Mouse (Mus musculus) limb, embryonic 12.5 days (tissue): ENCODE measurements around the gene Vipr1. TPM values are rescaled to one million over a fixed set of nuclear protein-coding genes. Genes with fewer than 3 reads are reported as not detected.
"Not testable (repeated sequence)": the region's sequence is repeated elsewhere in the genome, so short reads cannot be mapped to it uniquely, and the experiment has no call there.

Experiments
- ATAC-seq: fragments of 200-750 bp; cut with Nextera tagmentation; 2 replicates; pipeline ENCODE4 v1.8.0; 2017; ENCODE audit warnings: low read depth, moderate TSS enrichment; ENCODE audit not compliant: insufficient number of reproducible peaks, insufficient read depth, low FRiP score, low TSS enrichment
- H3K27ac ChIP-seq: fragments of 300-500 bp; sonication (generic); 2 replicates; pipeline ENCODE4 v1.5.1; 2016; ENCODE audit warnings: mild to moderate bottlenecking, moderate library complexity
- H3K27me3 ChIP-seq: fragments of 300-500 bp; sonication (generic); 2 replicates; pipeline ENCODE4 v1.6.1; 2016; ENCODE audit warnings: mild to moderate bottlenecking, moderate library complexity
- H3K36me3 ChIP-seq: fragments of 300-500 bp; sonication (generic); 2 replicates; pipeline ENCODE4 v1.6.1; 2016; ENCODE audit warnings: mild to moderate bottlenecking, moderate library complexity
- H3K4me1 ChIP-seq: fragments of 300-500 bp; sonication (generic); replicated peaks from 2 replicates; pipeline ENCODE4 v1.6.1; 2016
- H3K4me2 ChIP-seq: fragments of 300-500 bp; sonication (generic); 2 replicates; pipeline ENCODE4 v1.6.1; 2016; ENCODE audit warnings: mild to moderate bottlenecking, moderate library complexity
- H3K4me3 ChIP-seq: fragments of 300-500 bp; sonication (generic); replicated peaks from 2 replicates; pipeline ENCODE4 v1.5.1; 2016; ENCODE audit warnings: mild to moderate bottlenecking
- H3K9ac ChIP-seq: fragments of 300-500 bp; sonication (generic); replicated peaks from 2 replicates; pipeline ENCODE4 v1.6.1; 2016; ENCODE audit warnings: mild to moderate bottlenecking, moderate library complexity
- H3K9me3 ChIP-seq: fragments of 300-500 bp; sonication (generic); 2 replicates; pipeline ENCODE4 v1.6.1; 2016; ENCODE audit warnings: mild to moderate bottlenecking, moderate library complexity
- WGBS: fragments of 180-500 bp; shearing (Covaris S2); methylation state at CpG from one replicate; pipeline ENCODE4 v1.1.7; 2016; 5-methylcytosine and 5-hydroxymethylcytosine counted together
- polyA plus RNA-seq: library from polyadenylated mRNA; unstranded; fragments of >200 nt; fragmentation: Nextera tagmentation; extraction: Ambion mirVana; gene quantifications from 2 replicates; pipeline ENCODE4 v1.2.1, GENCODE M21; 2016

Gene Vipr1
- polyA plus RNA-seq: 0.69 and 1.1 TPM in 2 replicates

DNA sequence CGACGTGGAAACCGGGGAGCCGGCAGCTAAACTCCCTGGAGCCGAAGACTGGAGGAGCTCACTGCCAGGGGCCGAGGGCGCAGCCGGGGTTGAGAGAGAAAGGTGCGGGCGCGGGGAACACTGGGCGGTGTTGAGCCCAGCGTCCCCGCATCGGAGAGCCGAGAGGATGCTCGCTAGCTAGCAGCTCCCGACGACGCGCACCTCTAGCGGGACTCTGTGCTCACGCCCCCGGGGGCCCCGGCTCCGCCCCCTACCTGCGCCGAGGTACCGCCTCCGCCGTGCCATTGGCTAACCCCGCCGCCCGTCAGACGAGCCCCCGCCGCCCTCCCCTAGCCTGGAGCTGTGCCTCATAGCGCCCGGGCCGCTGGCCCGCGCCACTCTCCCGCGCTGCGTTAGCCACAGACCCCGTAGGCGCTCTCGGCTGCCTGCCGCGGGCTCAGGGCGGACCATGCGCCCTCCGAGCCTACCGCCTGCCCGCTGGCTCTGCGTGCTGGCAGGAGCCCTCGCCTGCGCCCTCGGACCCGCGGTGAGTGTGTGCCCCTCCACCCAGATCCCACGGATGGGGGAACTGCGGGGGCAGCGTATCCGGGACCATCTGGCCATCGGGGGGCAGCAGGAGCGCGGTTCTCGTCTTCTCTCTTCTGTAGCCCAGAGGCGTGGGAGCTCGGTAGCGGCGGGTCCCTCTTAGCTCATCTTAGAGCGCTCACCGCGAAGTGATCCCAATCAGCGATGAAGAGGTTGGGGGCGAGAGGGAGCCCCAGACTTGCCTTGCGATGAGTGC lies at the start of gene Vipr1:
Gene Vipr1 (plus strand): TSS at position 316 of the 781 bp plus-strand sequence.
- H3K4me3 ChIP-seq: peak within 1 kb of the TSS; percentile 56
- H3K36me3 ChIP-seq: no peaks in the 10 kb centered on the region
- H3K9ac ChIP-seq: peak within 1 kb of the TSS; percentile 62
- H3K9me3 ChIP-seq: no peaks in the 10 kb centered on the region
- ATAC-seq: peak; percentile 78
- H3K4me1 ChIP-seq: peaks cover 16% of the 10 kb centered on the region; the same call in 1 of the 2 replicates
- H3K27me3 ChIP-seq: peaks cover 85% of the 10 kb centered on the region
- H3K4me2 ChIP-seq: peak within 1 kb of the TSS; percentile 92
- WGBS: under 1% methylated on average over 79 of the region's 79 CpGs
- H3K27ac ChIP-seq: no peak within 1 kb of the TSS

DNA sequence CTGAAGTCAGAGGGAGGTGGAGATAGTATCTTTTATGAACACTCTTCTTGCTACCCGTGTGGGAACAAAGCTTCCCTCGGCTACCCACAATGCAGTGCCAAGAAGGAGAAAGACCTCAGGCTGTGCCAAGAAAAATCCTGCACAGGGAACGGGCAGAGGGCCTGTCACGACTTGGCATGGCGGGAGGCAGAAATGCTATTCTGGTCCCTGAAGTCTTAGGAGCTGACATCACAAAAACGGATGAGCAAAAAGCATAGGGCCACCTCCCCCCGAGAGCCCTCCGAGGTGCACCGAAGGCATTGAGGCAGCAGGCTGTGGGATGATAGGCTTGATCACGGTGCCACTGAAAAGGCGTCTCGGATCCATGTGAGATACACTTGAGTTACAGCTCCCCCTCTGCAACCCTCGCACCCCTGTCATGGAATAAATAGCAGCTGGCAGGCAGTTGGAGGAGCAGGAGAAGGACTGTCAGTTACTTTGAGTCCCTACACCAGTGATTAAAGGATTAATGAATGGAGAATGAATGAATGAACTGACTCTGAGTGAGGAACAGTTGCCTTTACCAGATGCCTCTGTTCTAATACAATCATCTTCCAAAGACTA lies 49.5 kb upstream of the Vipr1 start:
- peaks cover 11% of the 10 kb centered on the region for H3K9me3 ChIP-seq
- H3K27me3 ChIP-seq: no peaks in the 10 kb centered on the region
- WGBS: 84% methylated on average over 13 of the region's 13 CpGs
- no peaks in the 10 kb centered on the region for H3K36me3 ChIP-seq
- H3K4me2 ChIP-seq: no peak overlapping the region
- 0 out of 2 replicates have a peak overlapping the region, but pooled peaks have one; percentile 18 for H3K27ac ChIP-seq
- no peak overlapping the region for H3K9ac ChIP-seq
- no peak overlapping the region for H3K4me3 ChIP-seq
- H3K4me1 ChIP-seq: 0 out of 2 replicates have a peak, but pooled peaks cover 5% of the 10 kb centered on the region
- ATAC-seq: no peak

DNA sequence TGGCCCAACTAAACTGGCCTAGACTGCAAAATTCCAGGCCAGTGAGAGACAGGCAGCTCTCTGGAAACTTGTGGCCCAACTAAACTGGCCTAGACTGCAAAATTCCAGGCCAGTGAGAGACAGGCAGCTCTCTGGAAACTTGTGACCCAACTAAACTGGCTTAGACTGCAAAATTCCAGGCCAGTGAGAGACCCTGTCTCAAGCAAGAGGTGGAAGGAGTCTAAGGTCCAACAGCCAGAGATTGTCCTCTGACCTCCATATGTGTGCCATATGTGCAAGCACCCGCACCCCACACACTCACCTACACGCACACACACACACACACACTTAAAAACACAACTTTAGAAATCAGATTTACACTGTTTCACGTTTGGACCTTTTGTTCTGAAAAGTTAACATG lies 48.7 kb upstream of the Vipr1 start:
- 65% methylated on average over 3 of the region's 3 CpGs for WGBS
- not testable (repeated sequence) for H3K9ac ChIP-seq
- peak overlapping the region; percentile 18; the same call in 1 of the 2 replicates for H3K27ac ChIP-seq

DNA sequence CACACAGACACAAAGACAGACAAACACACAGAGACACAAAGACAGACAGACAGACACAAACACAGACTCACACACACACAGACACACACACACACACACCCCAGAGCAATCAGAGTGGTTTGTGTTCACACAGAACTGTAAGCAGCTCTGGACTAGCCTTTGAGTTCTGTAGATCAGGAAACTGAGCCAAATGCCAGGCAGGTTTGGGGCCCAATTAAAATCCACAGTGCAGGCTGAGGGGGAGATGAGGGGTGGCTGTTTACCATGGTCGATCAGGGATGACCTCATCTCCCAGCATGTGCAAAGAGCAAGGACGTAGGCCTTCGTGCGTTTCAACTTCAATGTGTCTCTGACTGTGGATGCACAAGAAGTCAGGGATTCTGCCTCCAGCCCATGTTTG lies 47.7 kb upstream of the Vipr1 start:
- H3K27ac ChIP-seq: no peak overlapping the region
- no peak for ATAC-seq

More for the DNA sequence above, 48.7 kb upstream of the Vipr1 start:
- H3K4me1 ChIP-seq, H3K4me2 ChIP-seq, H3K9me3 ChIP-seq, H3K36me3 ChIP-seq, H3K4me3 ChIP-seq, H3K27me3 ChIP-seq, ATAC-seq: not testable (repeated sequence)

DNA sequence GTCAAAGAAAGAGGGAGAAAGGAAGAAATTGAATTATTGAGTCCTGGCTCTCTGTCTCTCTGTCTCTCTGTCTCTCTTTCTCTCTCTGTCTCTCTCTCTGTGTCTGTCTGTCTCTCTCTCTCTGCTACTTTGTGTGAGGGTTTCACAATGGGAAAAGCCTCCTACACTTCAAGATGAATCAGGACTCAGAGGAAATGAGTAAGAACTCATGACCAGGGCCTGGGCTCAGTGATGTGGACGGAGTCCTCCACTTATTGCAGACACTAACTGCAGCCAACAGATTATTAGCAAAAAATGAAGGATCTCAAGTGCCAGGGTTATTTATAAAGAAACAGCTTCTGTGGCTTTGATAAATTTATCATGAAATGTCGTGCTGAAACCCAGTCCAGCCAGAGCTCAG lies 44.4 kb upstream of the Vipr1 start:
- peaks cover 6% of the 10 kb centered on the region; the same call in 1 of the 2 replicates for H3K27me3 ChIP-seq
- H3K4me1 ChIP-seq: peaks cover 21% of the 10 kb centered on the region
- no peak overlapping the region for H3K4me2 ChIP-seq
- no peak overlapping the region for H3K9ac ChIP-seq
- no peak for ATAC-seq
- no peak overlapping the region for H3K4me3 ChIP-seq
- no peak overlapping the region for H3K27ac ChIP-seq
- 88% methylated on average over 2 of the region's 2 CpGs for WGBS
- no peaks in the 10 kb centered on the region for H3K9me3 ChIP-seq
- no peaks in the 10 kb centered on the region for H3K36me3 ChIP-seq

More for the DNA sequence above, 47.7 kb upstream of the Vipr1 start:
- Histone ChIP-seq H3K4me2 (no peak overlapping the region), H3K27me3 (no peaks in the 10 kb centered on the region), H3K4me3 (no peak overlapping the region), H3K9me3 (no peaks in the 10 kb centered on the region), H3K36me3 (no peaks in the 10 kb centered on the region), H3K4me1 (0 out of 2 replicates have a peak, but pooled peaks cover 7% of the 10 kb centered on the region), H3K9ac (no peak overlapping the region)
- 74% methylated on average over 4 of the region's 4 CpGs for WGBS

DNA sequence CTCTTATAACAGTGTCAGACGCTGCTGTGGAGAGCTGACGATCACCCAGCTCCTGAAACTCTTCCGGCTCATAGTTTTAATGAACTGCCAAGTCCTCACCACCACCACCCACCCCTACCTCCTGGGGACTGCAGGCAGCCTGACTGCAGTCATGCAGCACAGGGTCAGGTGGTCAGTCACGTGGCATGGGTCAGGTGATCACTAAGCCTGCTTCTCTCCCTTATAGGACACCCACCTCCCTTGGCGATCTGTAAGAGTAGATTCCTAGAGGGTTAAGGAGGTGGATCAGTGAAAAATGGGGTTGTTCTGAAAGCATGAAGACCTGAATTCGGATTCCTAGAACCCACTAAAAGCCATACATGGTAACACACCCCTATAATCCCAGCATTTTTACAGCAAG lies 43.0 kb upstream of the Vipr1 start:
- no peak overlapping the region for H3K4me2 ChIP-seq
- no peaks in the 10 kb centered on the region for H3K9me3 ChIP-seq
- H3K36me3 ChIP-seq: no peaks in the 10 kb centered on the region
- ATAC-seq: no peak
- no peak overlapping the region for H3K4me3 ChIP-seq
- H3K27me3 ChIP-seq: peaks cover 6% of the 10 kb centered on the region; the same call in 1 of the 2 replicates
- H3K27ac ChIP-seq: no peak overlapping the region
- WGBS: 78% methylated on average over 6 of the region's 6 CpGs
- H3K9ac ChIP-seq: no peak overlapping the region
- H3K4me1 ChIP-seq: peaks cover 20% of the 10 kb centered on the region

DNA sequence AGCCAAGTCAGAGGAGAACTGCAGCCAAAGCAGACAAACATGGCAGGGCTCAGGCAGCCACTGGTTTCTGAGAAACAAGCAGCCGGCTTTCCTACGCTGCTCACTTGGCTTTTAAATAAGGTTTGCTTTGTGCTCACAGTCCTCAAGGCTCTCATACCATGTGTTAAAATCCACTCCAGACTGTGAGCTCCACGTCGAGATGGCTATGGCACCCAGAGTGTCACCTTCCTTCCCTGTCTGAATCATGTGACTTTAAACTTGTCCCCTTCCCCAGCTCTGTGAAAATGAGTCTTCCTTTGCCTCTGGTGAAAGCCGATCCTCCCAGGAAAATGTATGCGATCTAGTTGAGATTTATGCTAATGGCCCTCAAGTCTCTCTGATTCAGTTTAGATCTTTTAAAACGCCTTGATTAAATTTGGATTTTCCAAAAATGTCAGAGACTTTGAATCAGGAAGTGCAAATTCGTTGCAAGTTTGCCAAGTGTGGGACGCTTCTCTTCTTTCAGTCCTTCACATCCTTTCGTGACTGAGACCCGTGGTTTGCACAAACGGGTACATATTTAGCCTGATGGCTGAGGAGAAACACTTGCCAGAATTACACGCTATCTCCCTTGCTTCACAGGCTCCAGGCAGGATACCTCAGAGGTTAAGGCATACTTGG lies 42.2 kb upstream of the Vipr1 start:
- Histone ChIP-seq H3K4me2 (no peak overlapping the region), H3K27me3 (peaks cover 6% of the 10 kb centered on the region; the same call in 1 of the 2 replicates)
- 56% methylated on average over 13 of the region's 13 CpGs for WGBS

DNA sequence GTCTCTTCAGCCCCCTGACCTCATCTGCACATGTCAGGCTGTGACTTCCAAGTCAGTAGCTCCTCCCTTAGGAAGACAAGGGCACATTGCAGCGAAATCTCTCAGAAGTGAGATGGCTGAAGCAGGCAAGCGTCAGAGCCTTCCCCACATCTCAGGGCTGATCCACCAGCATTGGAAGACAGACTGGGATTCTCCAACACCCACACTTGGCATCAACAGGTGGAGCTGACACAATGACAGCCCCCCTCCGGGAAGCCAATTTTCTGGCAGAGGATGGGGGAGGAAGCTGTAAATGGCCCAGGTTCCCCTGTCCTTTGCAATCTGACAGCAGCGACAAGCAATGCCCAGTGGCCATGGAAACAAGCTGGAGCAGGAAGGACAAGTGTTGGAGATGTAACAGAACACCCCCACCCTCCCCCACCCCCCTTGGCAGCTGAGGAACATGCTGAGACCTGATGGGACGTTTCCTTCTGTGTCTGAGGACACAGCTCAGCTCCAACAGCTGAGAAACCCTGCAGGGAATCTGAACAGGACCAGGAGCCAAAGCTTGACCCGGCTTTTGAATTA lies 41.6 kb upstream of the Vipr1 start:
- Histone ChIP-seq H3K4me2 (no peak overlapping the region), H3K4me1 (peaks cover 15% of the 10 kb centered on the region), H3K4me3 (no peak overlapping the region), H3K9ac (no peak overlapping the region), H3K27me3 (peaks cover 6% of the 10 kb centered on the region; the same call in 1 of the 2 replicates), H3K27ac (no peak overlapping the region), H3K9me3 (no peaks in the 10 kb centered on the region), H3K36me3 (no peaks in the 10 kb centered on the region)
- WGBS: 28% methylated on average over 6 of the region's 6 CpGs
- peak; percentile 45 for ATAC-seq

More for the DNA sequence above, 42.2 kb upstream of the Vipr1 start:
- no peak overlapping the region for H3K9ac ChIP-seq
- peak overlapping the region; percentile 37; the same call in 1 of the 2 replicates for H3K27ac ChIP-seq
- peaks cover 15% of the 10 kb centered on the region for H3K4me1 ChIP-seq
- H3K9me3 ChIP-seq: no peaks in the 10 kb centered on the region
- no peaks in the 10 kb centered on the region for H3K36me3 ChIP-seq
- no peak overlapping the region for H3K4me3 ChIP-seq
- no peak for ATAC-seq

DNA sequence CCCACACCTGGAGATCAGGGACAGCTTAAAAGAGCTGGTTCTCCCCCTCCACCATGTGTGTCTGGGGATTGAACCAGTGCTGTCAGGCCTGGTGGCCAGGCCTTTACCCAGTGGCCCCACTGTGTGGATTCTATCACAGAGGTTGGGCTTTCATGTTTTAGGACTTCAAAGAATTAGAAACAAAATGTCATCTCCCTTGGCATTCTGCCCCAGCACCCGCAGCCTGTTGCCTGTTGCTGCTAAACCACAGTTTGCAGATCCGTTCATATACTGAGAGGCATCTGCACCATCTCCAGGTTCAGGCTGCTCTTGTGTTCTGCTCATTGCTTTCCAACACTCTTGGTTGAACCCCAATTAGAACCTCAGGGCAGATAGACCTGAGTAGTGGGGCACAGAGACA lies 40.1 kb upstream of the Vipr1 start:
- 77% methylated on average over 2 of the region's 2 CpGs for WGBS

DNA sequence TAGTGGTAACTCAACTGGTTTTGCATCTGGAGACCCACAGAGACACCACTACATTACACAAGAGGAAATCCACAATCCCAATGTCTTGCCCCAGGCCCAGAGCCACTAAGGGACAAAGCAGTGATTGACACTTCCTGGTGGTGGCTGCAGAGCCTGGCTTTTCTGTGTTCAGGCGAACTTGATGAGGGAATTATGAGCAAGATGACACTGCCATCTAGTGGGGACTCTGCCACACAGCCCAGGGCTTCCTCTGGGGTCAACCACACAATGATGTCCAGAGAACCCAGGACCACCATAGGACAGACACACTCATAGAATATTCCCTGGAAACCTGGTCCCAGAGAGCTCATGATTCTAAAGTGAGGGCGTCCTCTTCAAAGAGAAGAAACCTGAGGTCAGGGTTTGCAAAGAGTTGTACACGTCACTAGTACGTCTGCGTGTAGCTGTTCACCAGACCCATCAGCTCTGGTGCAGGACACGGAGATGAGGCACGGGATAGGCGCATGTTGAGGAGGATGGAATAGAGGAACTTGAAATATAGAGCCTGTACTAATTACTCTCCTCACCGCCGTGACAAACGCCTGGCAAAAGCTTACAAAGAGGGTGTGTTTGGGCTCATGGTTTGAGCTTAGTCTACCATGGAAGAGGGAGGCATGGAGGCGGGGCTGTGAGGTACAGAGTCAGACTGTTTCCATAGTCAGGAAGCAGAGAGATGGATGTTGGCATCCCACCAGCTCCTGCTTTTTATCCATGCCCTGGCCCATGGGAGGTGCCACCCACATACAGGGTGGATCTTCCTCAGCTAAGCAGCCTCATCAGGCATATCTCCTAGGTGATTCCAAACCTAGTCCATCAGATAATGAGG lies 36.9 kb upstream of the Vipr1 start:
- no peak; the same call in 1 of the 2 replicates for ATAC-seq
- H3K27me3 ChIP-seq: peaks cover 11% of the 10 kb centered on the region; the same call in 1 of the 2 replicates

More for the DNA sequence above, 40.1 kb upstream of the Vipr1 start:
- Histone ChIP-seq H3K27me3 (peaks cover 6% of the 10 kb centered on the region; the same call in 1 of the 2 replicates), H3K9me3 (no peaks in the 10 kb centered on the region), H3K4me1 (peaks cover 15% of the 10 kb centered on the region), H3K4me3 (no peak overlapping the region), H3K36me3 (no peaks in the 10 kb centered on the region), H3K9ac (no peak overlapping the region), H3K27ac (no peak overlapping the region), H3K4me2 (no peak overlapping the region)
- ATAC-seq: no peak

More for the DNA sequence above, 36.9 kb upstream of the Vipr1 start:
- Histone ChIP-seq H3K9ac (no peak overlapping the region), H3K27ac (no peak overlapping the region), H3K4me2 (no peak overlapping the region), H3K4me3 (no peak overlapping the region), H3K9me3 (no peaks in the 10 kb centered on the region), H3K4me1 (peaks cover 11% of the 10 kb centered on the region), H3K36me3 (no peaks in the 10 kb centered on the region)
- 60% methylated on average over 12 of the region's 12 CpGs for WGBS
